Mouse (Mus musculus) midbrain, postnatal 0 days (tissue): ENCODE measurements around the gene Tnfsf11. TPM values are rescaled to one million over a fixed set of nuclear protein-coding genes. Genes with fewer than 3 reads are reported as not detected.

Source experiments
- ATAC-seq: fragments of 200-750 bp; cut with Nextera tagmentation; 2 replicates; pipeline ENCODE4 v1.8.0; 2017; ENCODE audit warnings: moderate number of reproducible peaks, mild to moderate bottlenecking, moderate TSS enrichment, moderate library complexity; ENCODE audit not compliant: low FRiP score
- DNase-seq: peaks from one replicate; pipeline ENCODE4 v3.0.0-alpha.2; 2015; ENCODE audit warnings: low spot score
- H3K27ac ChIP-seq: fragments of 300-500 bp; sonication (generic); 2 replicates; pipeline ENCODE4 v1.5.1; 2014; ENCODE audit warnings: low read depth, mild to moderate bottlenecking, low read length, mixed read lengths
- H3K27me3 ChIP-seq: fragments of 300-500 bp; sonication (generic); 2 replicates; pipeline ENCODE4 v1.6.1; 2014; ENCODE audit warnings: low read length, control low read depth, mixed read lengths; ENCODE audit not compliant: insufficient read depth
- H3K36me3 ChIP-seq: fragments of 300-500 bp; sonication (generic); 2 replicates; pipeline ENCODE4 v1.6.1; 2014; ENCODE audit warnings: low read length, control low read depth, mixed read lengths; ENCODE audit not compliant: insufficient read depth
- H3K4me1 ChIP-seq: fragments of 300-500 bp; sonication (generic); 2 replicates; pipeline ENCODE4 v1.6.1; 2014; ENCODE audit warnings: mild to moderate bottlenecking, control low read depth, antibody characterized with exemption, low read length, mixed read lengths; ENCODE audit not compliant: insufficient read depth
- H3K4me2 ChIP-seq: fragments of 300-500 bp; sonication (generic); 2 replicates; pipeline ENCODE4 v1.6.1; 2014; ENCODE audit warnings: low read depth, mild to moderate bottlenecking, low read length, mixed read lengths; ENCODE audit not compliant: poor library complexity, severe bottlenecking
- H3K4me3 ChIP-seq: fragments of 300-500 bp; sonication (generic); 2 replicates; pipeline ENCODE4 v1.5.1; 2014; ENCODE audit warnings: low read depth, mild to moderate bottlenecking, low read length, moderate library complexity
- H3K9ac ChIP-seq: fragments of 300-500 bp; sonication (generic); replicated peaks from 2 replicates; pipeline ENCODE4 v1.6.1; 2014; ENCODE audit warnings: mild to moderate bottlenecking, low read length, moderate library complexity, mixed read lengths; ENCODE audit not compliant: poor library complexity, severe bottlenecking
- H3K9me3 ChIP-seq: fragments of 300-500 bp; sonication (generic); 2 replicates; pipeline ENCODE4 v1.6.1; 2016; ENCODE audit warnings: low read length, control low read depth
- CTCF ChIP-seq: IDR thresholded peaks from 2 replicates; pipeline ENCODE4 v1.5.1; 2016; ENCODE audit warnings: antibody characterized with exemption, mild to moderate bottlenecking
- WGBS: fragments of 180-500 bp; shearing (Covaris S2); extraction: QIAGEN DNeasy Blood & Tissue Kit; methylation state at CpG from one replicate; pipeline ENCODE4 v1.1.7; 2014; 5-methylcytosine and 5-hydroxymethylcytosine counted together
- microRNA-seq: library from miRNA; unstranded; fragments of <30 nt; microRNA quantifications from one replicate; pipeline ENCODE4, GENCODE M21; 2016; ENCODE audit warnings: borderline number of aligned reads
- polyA plus RNA-seq: library from polyadenylated mRNA; unstranded; fragments of >200 nt; fragmentation: Nextera tagmentation; extraction: Ambion mirVana; gene quantifications from 2 replicates; pipeline ENCODE4 v1.2.1, GENCODE M21; 2015
- total RNA-seq: library from RNA; depleted of rRNA; stranded (reverse); fragments of >200 nt; gene quantifications from 2 replicates; pipeline ENCODE4 v1.2.3, GENCODE M21; 2014; rRNA removed

Tnfsf11 gene
- total and polyA plus RNA-seq, 2 experiments from 2014 or later: 0.14 to 0.22 TPM

DNA sequence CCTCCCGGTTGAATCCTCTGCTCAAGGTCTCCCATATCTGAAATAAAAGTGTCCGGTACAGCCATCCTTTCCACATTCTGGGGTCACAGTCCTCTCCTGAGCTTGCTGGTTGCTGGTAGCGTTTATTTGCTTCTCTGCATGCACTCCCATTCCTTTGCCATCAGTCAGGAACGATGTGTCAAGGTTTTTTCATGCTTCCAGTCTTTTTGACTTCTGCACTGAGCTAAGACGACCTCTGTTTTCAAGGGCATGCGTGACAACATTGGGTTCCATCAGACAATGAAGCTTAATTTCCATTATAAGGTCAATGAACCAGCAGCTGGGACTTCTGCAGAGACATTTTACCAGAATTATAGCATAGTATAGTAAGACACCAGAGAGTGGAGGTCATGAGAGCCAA, 68.5 kb downstream of the Tnfsf11 start:
- Histone ChIP-seq H3K9me3 (no peaks in the 10 kb centered on the region), H3K9ac (no peak overlapping the region), H3K4me3 (no peak overlapping the region), H3K4me2 (no peak overlapping the region), H3K4me1 (no peaks in the 10 kb centered on the region), H3K27me3 (no peaks in the 10 kb centered on the region), H3K27ac (no peak overlapping the region), H3K36me3 (no peaks in the 10 kb centered on the region)
- ATAC-seq: no peak
- no peak for DNase-seq
- no peak for TF ChIP-seq CTCF
- 87% methylated on average over 6 of the region's 6 CpGs for WGBS

DNA sequence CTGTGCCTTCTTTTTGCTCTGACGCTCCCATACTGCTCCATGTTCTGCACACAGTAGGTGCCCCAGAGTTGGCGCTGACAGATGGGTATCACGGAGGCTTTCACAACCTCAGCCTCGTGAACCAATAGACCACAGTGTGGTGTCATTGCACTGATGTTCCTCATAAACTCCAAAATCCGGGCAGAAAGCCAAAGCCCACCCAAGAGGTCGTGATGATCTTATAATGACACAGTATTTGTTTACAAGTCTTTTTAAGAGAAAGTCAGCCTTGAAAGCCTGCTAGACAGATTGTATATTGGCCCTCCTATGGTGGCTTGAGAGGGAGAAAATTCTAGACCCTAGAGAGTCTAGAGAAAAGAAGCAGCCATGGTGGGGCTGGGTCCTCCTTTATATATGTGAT, 70.6 kb downstream of the Tnfsf11 start:
- TF ChIP-seq CTCF: no peak
- Histone ChIP-seq H3K4me3 (no peak overlapping the region), H3K27ac (no peak overlapping the region), H3K4me1 (no peaks in the 10 kb centered on the region), H3K9me3 (no peaks in the 10 kb centered on the region), H3K27me3 (no peaks in the 10 kb centered on the region), H3K4me2 (no peak overlapping the region), H3K36me3 (no peaks in the 10 kb centered on the region), H3K9ac (no peak overlapping the region)
- DNase-seq (peak; percentile 58), ATAC-seq (no peak)
- WGBS: 83% methylated on average over 6 of the region's 6 CpGs

DNA sequence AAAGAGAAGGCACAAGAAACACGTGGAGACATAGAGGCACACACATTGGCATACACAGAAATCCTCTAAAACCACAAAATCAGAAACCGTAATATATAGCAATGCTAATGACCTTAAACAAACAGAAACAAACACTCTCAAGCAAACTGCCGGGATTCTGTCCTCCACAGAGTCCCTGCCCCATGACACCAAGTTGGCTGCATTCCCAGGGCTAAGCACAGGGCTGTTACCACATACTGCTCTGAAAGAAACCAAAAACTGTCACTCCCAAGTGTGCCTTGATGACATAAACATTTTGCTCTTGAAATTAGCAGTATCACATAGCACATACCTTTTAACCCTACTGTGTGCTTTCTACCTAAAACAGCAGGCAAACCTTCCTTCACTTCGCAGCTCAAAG, 71.7 kb downstream of the Tnfsf11 start:
- Histone ChIP-seq H3K27ac (no peak overlapping the region), H3K27me3 (no peaks in the 10 kb centered on the region), H3K9me3 (no peaks in the 10 kb centered on the region), H3K9ac (no peak overlapping the region), H3K4me1 (no peaks in the 10 kb centered on the region), H3K36me3 (no peaks in the 10 kb centered on the region), H3K4me2 (no peak overlapping the region), H3K4me3 (no peak overlapping the region)
- no peak for TF ChIP-seq CTCF
- 63% methylated on average over 4 of the region's 4 CpGs for WGBS
- peak; percentile 33 for DNase-seq
- no peak for ATAC-seq

DNA sequence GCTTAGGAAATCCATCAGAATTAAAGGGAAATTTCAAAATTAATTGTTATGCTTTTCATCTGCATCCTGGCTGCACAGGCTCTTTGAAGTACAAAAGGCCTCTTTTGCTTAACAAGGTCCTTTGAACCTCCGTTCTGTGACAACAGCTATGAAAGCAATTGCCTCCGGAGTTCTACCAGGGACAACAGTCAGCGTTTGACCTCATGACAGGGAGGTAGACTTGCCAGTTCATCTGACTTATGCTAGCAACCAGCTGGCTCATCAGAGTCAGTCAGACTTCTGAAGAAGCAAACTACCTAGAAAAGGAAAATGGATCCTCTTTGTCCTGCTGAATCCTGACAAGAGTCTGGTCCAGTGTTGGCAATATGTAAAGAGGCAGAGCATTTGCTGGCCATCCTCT, 72.5 kb downstream of the Tnfsf11 start:
- no peaks in the 10 kb centered on the region for H3K36me3 ChIP-seq
- no peak for TF ChIP-seq CTCF
- no peak overlapping the region for H3K4me3 ChIP-seq
- H3K9me3 ChIP-seq: no peaks in the 10 kb centered on the region
- no peaks in the 10 kb centered on the region for H3K27me3 ChIP-seq
- no peak overlapping the region for H3K27ac ChIP-seq
- no peak overlapping the region for H3K9ac ChIP-seq
- no peak overlapping the region for H3K4me2 ChIP-seq
- no peak for ATAC-seq
- no peak for DNase-seq
- 29% methylated on average over 3 of the region's 3 CpGs for WGBS
- no peaks in the 10 kb centered on the region for H3K4me1 ChIP-seq

DNA sequence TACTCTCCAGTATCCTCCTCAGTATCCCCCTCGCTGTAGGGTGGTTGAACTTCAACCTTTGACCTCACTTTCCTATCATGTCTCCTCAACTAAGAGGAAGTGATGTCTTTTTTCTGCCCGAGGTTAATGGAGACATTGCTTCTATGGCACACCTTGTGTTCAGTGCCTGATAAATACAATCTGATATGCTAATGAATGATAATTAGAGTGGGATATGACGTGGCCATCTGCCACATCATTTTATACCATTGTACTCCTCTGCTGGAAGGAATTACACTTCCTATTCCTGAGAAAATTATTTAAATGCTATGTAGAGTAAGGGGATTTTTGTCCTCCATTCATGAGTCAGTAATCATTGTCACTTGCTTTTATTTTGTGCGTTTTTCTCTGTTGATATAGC, 78.8 kb downstream of the Tnfsf11 start:
- H3K4me3 ChIP-seq: no peak overlapping the region

More for the DNA sequence above, 78.8 kb downstream of the Tnfsf11 start:
- Histone ChIP-seq H3K27ac (no peak overlapping the region), H3K36me3 (no peaks in the 10 kb centered on the region), H3K27me3 (no peaks in the 10 kb centered on the region), H3K4me1 (no peaks in the 10 kb centered on the region), H3K9me3 (no peaks in the 10 kb centered on the region), H3K9ac (no peak overlapping the region), H3K4me2 (no peak overlapping the region)
- TF ChIP-seq CTCF: no peak
- DNase-seq (no peak), ATAC-seq (no peak)
- 58% methylated on average over 4 of the region's 4 CpGs for WGBS

Small RNA genes lying within 50 kb of the gene (microRNA-seq; reads per million reads assigned to microRNA genes)
- gene Gm23652: not detected

Other genes starting within 250 kb of the Tnfsf11 start
- gene Fam216b, start 219.0 kb downstream of the Tnfsf11 start, total RNA-seq: 5.1 and 5.7 TPM in 2 replicates
- gene Fam216b, start 219.0 kb downstream of the Tnfsf11 start, polyA plus RNA-seq: 3.8 and 4.8 TPM in 2 replicates
- gene Akap11, start 228.8 kb upstream of the Tnfsf11 start, total RNA-seq: 83.0 and 115 TPM in 2 replicates
- gene Akap11, start 228.8 kb upstream of the Tnfsf11 start, polyA plus RNA-seq: 27.4 and 33.5 TPM in 2 replicates